Mouse (Mus musculus) thymus, postnatal 25 days (tissue): ENCODE measurements around the gene Clstn2.

Experiments used
- DNase-seq: peaks from one replicate; pipeline ENCODE4 v3.0.0; 2022

Gene Clstn2

GRCm38 (mm10) chr9:97670666-97671065 is 362.3 kb downstream of the Clstn2 start:
- no peak for DNase-seq

GRCm38 (mm10) chr9:97660989-97661388 is 372.0 kb downstream of the Clstn2 start:
- DNase-seq = no peak

- no peak for DNase-seq
Measured at GRCm38 (mm10) chr9:97658736-97659135, 374.2 kb downstream of the Clstn2 start.

- DNase-seq = no peak
Measured at GRCm38 (mm10) chr9:97648409-97648808, 384.6 kb downstream of the Clstn2 start.

GRCm38 (mm10) chr9:97645746-97646145 is 387.2 kb downstream of the Clstn2 start:
- DNase-seq = no peak

GRCm38 (mm10) chr9:97642396-97642795 is 390.6 kb downstream of the Clstn2 start:
- no peak for DNase-seq

GRCm38 (mm10) chr9:97639967-97640549 is 392.9 kb downstream of the Clstn2 start:
- no peak for DNase-seq

GRCm38 (mm10) chr9:97638683-97639354 is 394.2 kb downstream of the Clstn2 start:
- no peak for DNase-seq

GRCm38 (mm10) chr9:97635351-97635750 is 397.6 kb downstream of the Clstn2 start:
- no peak for DNase-seq

- DNase-seq = no peak
Measured at GRCm38 (mm10) chr9:97634831-97635230, 398.1 kb downstream of the Clstn2 start.

- no peak for DNase-seq
Measured at GRCm38 (mm10) chr9:97629180-97629579, 403.8 kb downstream of the Clstn2 start.

GRCm38 (mm10) chr9:97628361-97628908 is 404.5 kb downstream of the Clstn2 start:
- DNase-seq = no peak

- DNase-seq = no peak
Measured at GRCm38 (mm10) chr9:97627916-97628315, 405.1 kb downstream of the Clstn2 start.

- DNase-seq = no peak
Measured at GRCm38 (mm10) chr9:97610566-97610965, 422.4 kb downstream of the Clstn2 start.

GRCm38 (mm10) chr9:97603729-97604128 is 429.3 kb downstream of the Clstn2 start:
- DNase-seq = no peak

GRCm38 (mm10) chr9:97602476-97602875 is 430.5 kb downstream of the Clstn2 start:
- DNase-seq = no peak

- DNase-seq = no peak
Measured at GRCm38 (mm10) chr9:97599006-97599405, 434.0 kb downstream of the Clstn2 start.

GRCm38 (mm10) chr9:97590712-97591111 is 442.3 kb downstream of the Clstn2 start:
- DNase-seq = no peak

- DNase-seq = no peak
Measured at GRCm38 (mm10) chr9:97570881-97571280, 462.1 kb downstream of the Clstn2 start.

- DNase-seq = no peak
Measured at GRCm38 (mm10) chr9:97563121-97563520, 469.9 kb downstream of the Clstn2 start.

- no peak for DNase-seq
Measured at GRCm38 (mm10) chr9:97544359-97544758, 488.6 kb downstream of the Clstn2 start.

- no peak for DNase-seq
Measured at GRCm38 (mm10) chr9:97541419-97541818, 491.6 kb downstream of the Clstn2 start.

- DNase-seq = no peak
Measured at GRCm38 (mm10) chr9:97538075-97538779, 494.8 kb downstream of the Clstn2 start.

GRCm38 (mm10) chr9:97534196-97534595 is 498.8 kb downstream of the Clstn2 start:
- DNase-seq = no peak
